Mouse (Mus musculus) retina, embryonic 14.5 days (tissue): ENCODE measurements around the gene Nrip1.

ENCODE experiments used
- DNase-seq: peaks from one replicate; pipeline ENCODE4 v3.0.0-alpha.2; 2015; ENCODE audit warnings: low spot score

Nrip1 gene

GRCm38 (mm10) chr16:76315642-76316041 is 58.0 kb downstream of the Nrip1 start:
- DNase-seq, result no peak

- no peak for DNase-seq
These were observed 59.3 kb downstream of the Nrip1 start for GRCm38 (mm10) chr16:76314013-76314950.

- DNase-seq, result no peak
These were observed 60.7 kb downstream of the Nrip1 start for GRCm38 (mm10) chr16:76312887-76313420.

GRCm38 (mm10) chr16:76310791-76311190 is 62.8 kb downstream of the Nrip1 start:
- DNase-seq, result no peak

- no peak for DNase-seq
These were observed 63.3 kb downstream of the Nrip1 start for GRCm38 (mm10) chr16:76310286-76310685.

- DNase-seq, result no peak
These were observed 64.3 kb downstream of the Nrip1 start for GRCm38 (mm10) chr16:76309280-76309679.

- no peak for DNase-seq
These were observed 66.6 kb downstream of the Nrip1 start for GRCm38 (mm10) chr16:76307039-76307438.

GRCm38 (mm10) chr16:76306446-76306845 is 67.2 kb downstream of the Nrip1 start:
- no peak for DNase-seq

- no peak for DNase-seq
These were observed 70.2 kb downstream of the Nrip1 start for GRCm38 (mm10) chr16:76303436-76303835.

- no peak for DNase-seq
These were observed 71.9 kb downstream of the Nrip1 start for GRCm38 (mm10) chr16:76301728-76302050.

- no peak for DNase-seq
These were observed 72.4 kb downstream of the Nrip1 start for GRCm38 (mm10) chr16:76301037-76301727.

- no peak for DNase-seq
These were observed 73.2 kb downstream of the Nrip1 start for GRCm38 (mm10) chr16:76300452-76300851.

GRCm38 (mm10) chr16:76299511-76299910 is 74.1 kb downstream of the Nrip1 start:
- DNase-seq, result no peak

GRCm38 (mm10) chr16:76295322-76295721 is 78.3 kb downstream of the Nrip1 start:
- no peak for DNase-seq

- no peak for DNase-seq
These were observed 79.1 kb downstream of the Nrip1 start for GRCm38 (mm10) chr16:76294550-76294949.

- DNase-seq, result no peak
These were observed 79.7 kb downstream of the Nrip1 start for GRCm38 (mm10) chr16:76293765-76294463.

- no peak for DNase-seq
These were observed 80.5 kb downstream of the Nrip1 start for GRCm38 (mm10) chr16:76293176-76293575.

GRCm38 (mm10) chr16:76292656-76293055 is 81.0 kb downstream of the Nrip1 start:
- no peak for DNase-seq

GRCm38 (mm10) chr16:76291366-76291765 is 82.3 kb downstream of the Nrip1 start:
- no peak for DNase-seq

- DNase-seq, result no peak
These were observed 84.1 kb downstream of the Nrip1 start for GRCm38 (mm10) chr16:76289495-76289894.

GRCm38 (mm10) chr16:76283796-76284195 is 89.8 kb downstream of the Nrip1 start:
- no peak for DNase-seq

GRCm38 (mm10) chr16:76281850-76282249 is 91.8 kb downstream of the Nrip1 start:
- DNase-seq, result no peak
